Mouse (Mus musculus) gonadal fat pad, adult 2 months (tissue): ENCODE results near the gene Gja5. TPM values are rescaled to one million over a fixed set of nuclear protein-coding genes. Genes with fewer than 3 reads are reported as not detected.
"Not testable (repeated sequence)": the region's sequence is repeated elsewhere in the genome, so short reads cannot be mapped to it uniquely, and the experiment has no call there.

Experiments used
- DNase-seq: peaks from one replicate; pipeline ENCODE4 v3.0.0-alpha.2; 2012; ENCODE audit warnings: low read depth
- polyA plus RNA-seq: library from polyadenylated mRNA; depleted of rRNA; stranded (reverse); fragments of >200 nt; gene quantifications from 2 replicates; pipeline ENCODE4 v1.2.3, GENCODE M21; 2012; rRNA removed

Gene Gja5
- polyA plus RNA-seq, 1 experiment: 15.8 TPM

DNA sequence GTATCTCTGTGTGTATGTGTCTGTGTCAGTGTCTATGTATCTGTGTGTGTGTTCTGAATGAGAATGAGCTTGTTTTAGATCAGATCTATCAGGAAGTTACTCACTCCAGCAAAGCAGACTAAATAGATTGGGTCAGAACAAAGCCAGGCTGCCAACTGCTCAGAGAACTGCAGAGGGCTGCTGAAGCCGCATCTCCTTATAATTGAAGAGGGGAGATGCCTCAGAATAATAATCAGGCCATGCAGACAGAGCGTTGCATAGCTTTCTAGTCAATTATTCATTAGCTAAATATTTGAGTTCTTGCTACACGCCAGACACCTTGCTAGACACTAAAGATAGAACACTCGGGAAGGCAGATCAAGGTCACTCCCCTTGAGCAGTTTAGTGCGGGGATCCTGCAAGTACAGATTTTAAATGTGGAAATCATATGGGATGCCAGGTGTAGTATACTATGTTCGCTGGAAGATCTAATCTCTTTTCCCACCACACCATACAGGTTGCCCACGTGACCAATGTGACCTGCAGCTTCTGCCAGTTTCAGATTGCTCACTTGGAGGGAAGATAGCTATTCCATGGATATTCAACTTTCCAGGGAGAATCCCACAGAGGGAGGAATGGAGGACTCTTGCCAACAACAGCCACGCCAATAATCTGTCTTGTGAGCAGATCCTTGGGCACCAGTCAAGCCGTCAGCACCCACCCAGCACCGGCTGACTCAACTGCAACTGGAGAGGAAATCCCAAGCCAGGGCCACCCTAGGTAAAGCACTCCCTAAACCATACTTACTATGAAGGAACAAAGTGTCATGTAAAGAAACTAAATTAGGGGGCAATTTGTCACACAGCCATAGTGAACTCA, 196.5 kb downstream of the Gja5 start:
- DNase-seq: no peak

DNA sequence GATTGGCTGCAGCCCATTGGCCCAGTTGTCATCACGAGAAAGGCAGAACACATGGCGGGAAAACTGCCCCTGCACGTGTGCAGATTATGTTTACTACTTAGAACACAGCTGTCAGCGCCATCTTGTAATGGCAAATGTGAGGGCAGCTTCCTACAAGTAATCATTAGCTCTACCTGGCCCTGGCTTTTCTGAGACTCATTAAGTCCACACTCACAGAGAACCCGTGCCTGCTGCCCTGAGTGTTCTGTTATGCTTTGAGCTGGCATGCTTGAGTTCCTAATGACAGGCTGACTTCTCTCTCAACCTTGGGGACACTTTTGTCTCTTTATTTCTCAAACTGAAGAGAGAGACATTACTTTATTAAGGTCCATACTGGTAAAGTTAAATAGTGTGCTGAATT, 199.5 kb downstream of the Gja5 start:
- not testable (repeated sequence) for DNase-seq

DNA sequence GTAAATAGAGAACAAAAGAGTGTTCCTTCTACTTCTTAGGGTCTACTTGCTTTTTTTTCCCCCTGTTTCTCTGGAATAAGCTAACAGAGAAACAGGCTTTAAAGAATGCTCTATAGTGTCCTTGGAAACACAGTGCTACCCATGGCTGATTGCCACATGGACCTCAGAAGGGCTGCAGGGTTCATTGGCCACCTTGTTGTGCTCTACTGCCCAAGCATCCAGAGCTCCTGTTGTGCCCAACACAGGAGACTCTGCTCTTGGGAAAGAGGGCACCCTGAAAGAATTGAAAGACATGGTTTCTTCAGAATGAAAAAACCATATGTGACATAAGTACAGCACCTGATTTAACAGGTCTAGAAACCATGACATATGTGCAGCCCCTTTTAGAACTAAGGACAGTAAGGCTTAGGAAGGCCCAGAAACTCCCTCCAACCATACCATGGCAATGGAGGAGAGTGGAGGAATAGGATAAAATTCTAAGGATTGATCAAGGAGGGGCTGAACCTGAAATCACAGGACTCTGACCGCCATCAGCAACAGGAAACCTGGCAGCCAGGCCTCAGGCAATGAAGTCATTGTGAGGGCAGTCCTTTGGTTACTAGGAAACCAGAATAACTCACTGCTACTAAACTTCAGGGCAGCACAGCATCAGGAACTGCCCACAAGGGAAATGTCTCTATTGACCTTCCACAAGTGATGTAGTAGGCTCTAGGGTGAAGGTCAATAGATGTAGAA, 200.4 kb downstream of the Gja5 start:
- DNase-seq: no peak

DNA sequence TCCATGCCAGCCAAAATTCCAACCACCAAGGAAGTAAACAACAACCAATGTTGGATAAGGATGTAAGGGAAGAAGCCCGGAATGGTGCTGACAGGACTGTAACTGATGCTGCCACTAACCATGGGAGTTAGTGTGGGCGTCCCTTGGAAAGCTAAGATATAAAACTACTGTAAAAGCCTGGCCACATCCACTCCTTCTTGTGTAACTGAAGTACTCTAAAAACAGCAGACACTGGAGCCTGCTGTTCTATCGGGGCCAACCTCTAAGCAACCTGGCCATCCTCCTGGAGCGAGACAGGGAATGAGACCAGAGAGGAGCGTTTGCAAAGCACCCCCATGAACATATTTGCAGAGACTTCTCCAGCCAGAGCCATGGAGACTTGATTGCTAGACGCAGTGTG, 213.0 kb downstream of the Gja5 start:
- no peak for DNase-seq

DNA sequence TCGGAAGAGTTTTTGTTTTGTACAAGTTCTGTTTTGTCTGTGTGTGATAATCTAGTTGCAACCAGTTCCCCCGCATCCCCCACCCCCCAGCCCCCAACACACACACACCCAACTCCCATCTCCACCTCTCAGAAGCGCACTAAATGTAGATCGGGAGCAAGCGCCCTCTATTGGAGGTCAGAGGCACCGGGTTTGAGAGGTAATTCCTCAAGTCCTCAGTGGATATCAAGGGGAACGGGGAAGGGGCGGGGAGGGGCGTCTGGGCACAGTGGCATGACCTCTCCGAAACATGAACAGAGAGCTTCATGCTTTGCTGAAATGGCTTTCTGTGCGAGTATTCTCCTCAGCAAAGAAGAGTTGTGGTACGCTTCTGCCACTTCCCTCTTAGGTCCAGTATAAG, 213.8 kb downstream of the Gja5 start:
- DNase-seq: no peak

DNA sequence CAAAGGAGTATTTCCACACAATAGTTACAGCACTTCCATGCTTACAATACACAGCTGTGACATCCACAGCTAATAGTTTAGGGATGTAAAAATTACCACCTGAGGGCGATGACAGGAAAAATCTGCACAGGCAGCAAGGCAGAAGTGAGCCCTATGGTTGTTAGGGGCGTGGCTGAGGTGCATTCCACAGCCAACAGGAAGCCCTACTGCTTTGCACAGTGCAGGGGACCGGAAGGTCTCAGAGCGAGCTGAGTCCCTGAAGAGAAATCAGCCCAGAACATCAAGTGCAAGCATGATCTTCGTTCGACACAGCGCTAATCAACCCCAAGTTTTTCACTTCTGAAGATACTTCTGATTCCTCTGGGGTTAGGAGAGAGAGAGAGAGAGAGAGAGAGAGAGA, 219.7 kb downstream of the Gja5 start:
- no peak for DNase-seq

Other genes with a start within 250 kb of the Gja5 start
- gene Ankrd35, start 234.6 kb upstream of the Gja5 start, polyA plus RNA-seq: 1.8 and 2.2 TPM in 2 replicates
- gene Pias3, start 208.3 kb upstream of the Gja5 start, polyA plus RNA-seq: 23.4 and 29.1 TPM in 2 replicates
- gene Nudt17, start 196.1 kb upstream of the Gja5 start, polyA plus RNA-seq: 0.72 and 1.3 TPM in 2 replicates
- 28.4 and 29.9 TPM in 2 replicates for gene Polr3c, start 177.1 kb upstream of the Gja5 start, polyA plus RNA-seq
- 21.4 and 26.2 TPM in 2 replicates for gene Rnf115, start 177.0 kb upstream of the Gja5 start, polyA plus RNA-seq
- gene Pdzk1, start 75.4 kb upstream of the Gja5 start, polyA plus RNA-seq: 49.3 and 91.8 TPM in 2 replicates
- 0.53 and 0.82 TPM in 2 replicates for gene Cd160, start 75.3 kb upstream of the Gja5 start, polyA plus RNA-seq
- gene Gpr89, start 653 bp downstream of the Gja5 start, polyA plus RNA-seq: 31.9 and 32.8 TPM in 2 replicates
- gene Gja8, start 21.3 kb downstream of the Gja5 start, polyA plus RNA-seq: 0.01 TPM in 1 of 2 replicates, not detected in the other